Mouse (Mus musculus) neural tube, embryonic 11.5 days (tissue): ENCODE measurements around the gene Nfkbia. TPM values are rescaled to one million over a fixed set of nuclear protein-coding genes. Genes with fewer than 3 reads are reported as not detected.

Source experiments
- ATAC-seq: fragments of 200-750 bp; cut with Nextera tagmentation; 2 replicates; pipeline ENCODE4 v1.8.0; 2017; ENCODE audit warnings: moderate number of reproducible peaks, mild to moderate bottlenecking, moderate TSS enrichment, moderate library complexity; ENCODE audit not compliant: insufficient read depth, low FRiP score, low TSS enrichment
- DNase-seq: peaks from one replicate; pipeline ENCODE4 v3.0.0-alpha.2; 2015; ENCODE audit warnings: low spot score
- H3K27ac ChIP-seq: fragments of 300-500 bp; sonication (generic); 2 replicates; pipeline ENCODE4 v1.5.1; 2014; ENCODE audit warnings: low read depth, mild to moderate bottlenecking, low read length
- H3K27me3 ChIP-seq: fragments of 300-500 bp; sonication (generic); 2 replicates; pipeline ENCODE4 v1.6.1; 2014; ENCODE audit warnings: mild to moderate bottlenecking, low read length, mixed read lengths; ENCODE audit not compliant: control insufficient read depth, insufficient read depth
- H3K36me3 ChIP-seq: fragments of 300-500 bp; sonication (generic); 2 replicates; pipeline ENCODE4 v1.6.1; 2014; ENCODE audit warnings: mild to moderate bottlenecking, low read length, moderate library complexity, mixed read lengths; ENCODE audit not compliant: control insufficient read depth, insufficient read depth
- H3K4me1 ChIP-seq: fragments of 300-500 bp; sonication (generic); 2 replicates; pipeline ENCODE4 v1.6.1; 2014; ENCODE audit warnings: low read length, mixed read lengths; ENCODE audit not compliant: control insufficient read depth, insufficient read depth
- H3K4me2 ChIP-seq: fragments of 300-500 bp; sonication (generic); 2 replicates; pipeline ENCODE4 v1.6.1; 2014; ENCODE audit warnings: low read depth, mild to moderate bottlenecking, moderate library complexity
- H3K4me3 ChIP-seq: fragments of 300-500 bp; sonication (generic); 2 replicates; pipeline ENCODE4 v1.5.1; 2014; ENCODE audit warnings: low read depth, low read length
- H3K9ac ChIP-seq: fragments of 300-500 bp; sonication (generic); 2 replicates; pipeline ENCODE4 v1.6.1; 2014; ENCODE audit warnings: mild to moderate bottlenecking, low read length
- H3K9me3 ChIP-seq: fragments of 300-500 bp; sonication (generic); 2 replicates; pipeline ENCODE4 v1.6.1; 2016; ENCODE audit warnings: low read length; ENCODE audit not compliant: control insufficient read depth
- WGBS: fragments of 180-500 bp; shearing (Covaris S2); extraction: QIAGEN DNeasy Blood & Tissue Kit; methylation state at CpG from one replicate; pipeline ENCODE4 v1.1.7; 2014; 5-methylcytosine and 5-hydroxymethylcytosine counted together
- polyA plus RNA-seq: library from polyadenylated mRNA; unstranded; fragments of >200 nt; fragmentation: Nextera tagmentation; extraction: Ambion mirVana; gene quantifications from 2 replicates; pipeline ENCODE4 v1.2.1, GENCODE M21; 2014

Gene Nfkbia
- polyA plus RNA-seq, 1 experiment from 2014 or later, result 44.7 TPM

GRCm38 (mm10) chr12:55507332-55507935, 15.0 kb upstream of the Nfkbia start:
- Histone ChIP-seq H3K27ac (no peak overlapping the region), H3K4me3 (no peak overlapping the region), H3K27me3 (no peaks in the 10 kb centered on the region), H3K9me3 (no peaks in the 10 kb centered on the region), H3K4me1 (no peaks in the 10 kb centered on the region), H3K9ac (no peak overlapping the region), H3K4me2 (no peak overlapping the region), H3K36me3 (no peaks in the 10 kb centered on the region)
- ATAC-seq (no peak), DNase-seq (no peak)
- WGBS, result 85% methylated on average over 17 of the region's 17 CpGs

DNA sequence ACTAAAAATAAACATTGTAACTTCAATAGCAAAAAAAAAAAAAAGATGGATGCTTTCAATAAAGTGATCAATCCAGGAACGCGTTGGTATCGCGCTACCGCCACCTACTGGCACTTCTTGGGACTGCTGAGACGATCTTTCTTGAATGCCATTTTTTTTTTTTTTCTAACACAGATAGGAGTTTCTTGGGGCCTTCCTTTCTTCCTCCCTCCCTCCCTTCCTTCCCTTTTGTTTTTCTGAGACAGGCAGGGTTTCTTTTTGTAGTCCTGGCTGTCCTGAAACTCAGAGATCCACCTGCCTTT, 13.5 kb upstream of the Nfkbia start:
- DNase-seq, result peak; percentile 85
- Histone ChIP-seq H3K27ac (no peak overlapping the region), H3K4me1 (no peaks in the 10 kb centered on the region), H3K36me3 (no peaks in the 10 kb centered on the region), H3K9me3 (no peaks in the 10 kb centered on the region), H3K4me2 (no peak overlapping the region), H3K4me3 (no peak overlapping the region), H3K27me3 (no peaks in the 10 kb centered on the region), H3K9ac (no peak overlapping the region)
- ATAC-seq, result no peak
- WGBS, result 0% methylated on average over 6 of the region's 6 CpGs

DNA sequence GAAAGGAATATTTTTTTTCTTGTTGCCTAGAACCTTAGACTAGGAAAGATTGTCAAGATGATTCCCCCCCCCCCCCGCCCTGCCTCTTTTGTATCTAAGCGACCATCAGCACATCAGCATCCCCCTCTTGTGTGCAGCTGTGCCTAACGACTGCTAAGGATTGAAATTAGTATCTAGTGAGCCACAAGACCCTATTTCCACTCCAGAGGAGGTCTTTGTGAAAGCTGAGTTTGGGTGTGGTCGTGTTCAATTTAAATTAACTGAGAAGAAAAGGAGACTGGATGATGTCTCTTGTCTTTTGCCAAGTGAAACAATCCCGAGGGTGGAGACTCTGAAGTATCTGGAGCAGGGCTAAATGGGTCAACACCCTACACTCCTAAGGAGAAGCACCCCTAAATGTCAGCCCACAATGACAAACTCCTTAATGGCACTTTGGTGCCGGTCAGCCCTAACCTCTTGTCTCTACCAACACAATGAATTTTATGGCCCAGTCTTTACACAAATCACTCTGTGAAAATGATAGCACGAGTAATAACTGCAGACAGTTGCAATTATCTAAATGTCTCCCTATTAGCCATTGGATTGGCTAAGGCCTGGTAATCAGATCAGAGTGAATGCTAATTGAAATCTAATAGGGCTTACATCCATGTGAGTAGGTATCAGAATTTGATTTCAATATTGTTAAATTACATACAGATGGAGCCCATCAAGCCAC, 13.0 kb upstream of the Nfkbia start:
- ATAC-seq (no peak), DNase-seq (no peak)
- H3K4me1 ChIP-seq, result no peaks in the 10 kb centered on the region
- no peaks in the 10 kb centered on the region for H3K36me3 ChIP-seq
- H3K27ac ChIP-seq, result no peak overlapping the region
- no peak overlapping the region for H3K4me2 ChIP-seq
- no peaks in the 10 kb centered on the region for H3K9me3 ChIP-seq
- no peak overlapping the region for H3K9ac ChIP-seq
- WGBS, result 35% methylated on average over 7 of the region's 7 CpGs
- H3K27me3 ChIP-seq, result no peaks in the 10 kb centered on the region
- no peak overlapping the region for H3K4me3 ChIP-seq

DNA sequence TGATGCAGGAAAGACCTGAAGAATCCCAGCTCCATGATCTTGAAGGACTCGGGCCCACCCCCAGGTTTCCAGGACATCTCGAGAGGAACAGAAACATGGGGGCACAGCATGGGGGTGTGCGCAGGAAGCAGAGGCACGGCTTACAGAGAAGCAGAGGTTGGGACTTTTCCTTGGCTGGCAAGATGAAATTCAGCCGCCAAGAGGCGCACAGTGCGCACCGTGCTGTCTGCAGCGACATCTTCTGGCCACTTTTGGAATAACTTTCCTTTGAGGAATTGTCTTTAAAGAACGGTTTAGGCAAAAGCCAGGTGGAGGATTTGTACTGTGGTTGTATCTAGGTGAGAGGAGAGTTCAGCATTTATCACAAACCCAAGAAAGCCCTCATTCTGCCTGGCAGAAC, 6.6 kb upstream of the Nfkbia start:
- H3K4me1 ChIP-seq, result no peaks in the 10 kb centered on the region
- no peaks in the 10 kb centered on the region for H3K36me3 ChIP-seq
- no peaks in the 10 kb centered on the region for H3K9me3 ChIP-seq
- ATAC-seq, result peak; percentile 70; the same call in 1 of the 2 replicates
- DNase-seq, result peak; percentile 78
- H3K27ac ChIP-seq, result no peak overlapping the region
- no peak overlapping the region for H3K4me3 ChIP-seq
- 0% methylated on average over 10 of the region's 10 CpGs for WGBS
- no peak overlapping the region for H3K4me2 ChIP-seq
- H3K27me3 ChIP-seq, result no peaks in the 10 kb centered on the region; the same call in 1 of the 2 replicates
- no peak overlapping the region for H3K9ac ChIP-seq

DNA sequence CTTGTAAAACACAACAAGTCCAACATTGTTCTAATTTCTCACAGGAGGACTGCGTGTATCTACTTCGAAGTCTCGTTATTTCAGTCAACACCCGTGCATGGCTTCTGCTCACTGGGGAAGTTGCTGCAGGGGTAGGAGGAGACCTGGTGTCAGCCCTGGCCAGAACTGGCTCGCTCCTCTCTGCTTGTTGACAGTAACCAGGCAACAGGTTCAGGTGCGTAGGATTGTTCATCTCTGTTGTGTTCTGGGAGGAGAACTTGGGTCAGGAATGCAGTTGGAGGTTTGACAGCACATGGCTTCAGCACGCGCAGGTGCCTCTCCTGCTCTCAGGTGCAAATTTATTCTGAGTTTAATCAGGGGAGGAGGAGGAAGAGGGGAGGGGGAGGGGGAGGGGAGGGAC, 5.3 kb upstream of the Nfkbia start:
- Histone ChIP-seq H3K4me2 (no peak overlapping the region), H3K9ac (no peak overlapping the region), H3K36me3 (no peaks in the 10 kb centered on the region), H3K4me3 (no peak overlapping the region), H3K4me1 (no peaks in the 10 kb centered on the region), H3K9me3 (no peaks in the 10 kb centered on the region), H3K27me3 (no peaks in the 10 kb centered on the region; the same call in 1 of the 2 replicates), H3K27ac (no peak overlapping the region)
- ATAC-seq (no peak), DNase-seq (no peak)
- 67% methylated on average over 8 of the region's 8 CpGs for WGBS

GRCm38 (mm10) chr12:55495902-55496605, 3.6 kb upstream of the Nfkbia start:
- no peaks in the 10 kb centered on the region for H3K36me3 ChIP-seq
- H3K4me2 ChIP-seq, result no peak overlapping the region
- DNase-seq, result no peak
- H3K9me3 ChIP-seq, result no peaks in the 10 kb centered on the region
- H3K27ac ChIP-seq, result no peak overlapping the region
- no peak for ATAC-seq
- 67% methylated on average over 5 of the region's 5 CpGs for WGBS
- peaks cover 5% of the 10 kb centered on the region for H3K4me1 ChIP-seq
- H3K27me3 ChIP-seq, result no peaks in the 10 kb centered on the region; the same call in 1 of the 2 replicates
- no peak overlapping the region for H3K4me3 ChIP-seq
- no peak overlapping the region for H3K9ac ChIP-seq

- Histone ChIP-seq H3K4me2 (no peak overlapping the region), H3K27ac (no peak overlapping the region), H3K36me3 (peaks cover 2% of the 10 kb centered on the region; the same call in 1 of the 2 replicates), H3K4me3 (no peak overlapping the region), H3K9me3 (no peaks in the 10 kb centered on the region), H3K9ac (no peak overlapping the region), H3K4me1 (peaks cover 6% of the 10 kb centered on the region), H3K27me3 (no peaks in the 10 kb centered on the region; the same call in 1 of the 2 replicates)
- 38% methylated on average over 9 of the region's 9 CpGs for WGBS
- DNase-seq (peak; percentile 65), ATAC-seq (no peak)
These were observed 2.9 kb upstream of the Nfkbia start for GRCm38 (mm10) chr12:55495114-55495901.

GRCm38 (mm10) chr12:55493381-55493780, 934 bp upstream of the Nfkbia start:
- ATAC-seq (no peak), DNase-seq (no peak)
- Histone ChIP-seq H3K27me3 (no peaks in the 10 kb centered on the region; the same call in 1 of the 2 replicates), H3K9me3 (no peaks in the 10 kb centered on the region), H3K27ac (no peak overlapping the region), H3K36me3 (peaks cover 3% of the 10 kb centered on the region; the same call in 1 of the 2 replicates), H3K9ac (no peak overlapping the region; the same call in 1 of the 2 replicates), H3K4me2 (peak overlapping the region; percentile 69), H3K4me1 (peaks cover 6% of the 10 kb centered on the region), H3K4me3 (no peak overlapping the region)
- 33% methylated on average over 8 of the region's 8 CpGs for whole genome bisulfite sequencing
